Mouse (Mus musculus) neural tube, embryonic 11.5 days (tissue): ENCODE measurements around the gene Zfp334. TPM values are rescaled to one million over a fixed set of nuclear protein-coding genes. Genes with fewer than 3 reads are reported as not detected.

Source experiments
- ATAC-seq: fragments of 200-750 bp; cut with Nextera tagmentation; 2 replicates; pipeline ENCODE4 v1.8.0; 2017; ENCODE audit warnings: moderate number of reproducible peaks, mild to moderate bottlenecking, moderate TSS enrichment, moderate library complexity; ENCODE audit not compliant: insufficient read depth, low FRiP score, low TSS enrichment
- DNase-seq: peaks from one replicate; pipeline ENCODE4 v3.0.0-alpha.2; 2015; ENCODE audit warnings: low spot score
- H3K27ac ChIP-seq: fragments of 300-500 bp; sonication (generic); 2 replicates; pipeline ENCODE4 v1.5.1; 2014; ENCODE audit warnings: low read depth, mild to moderate bottlenecking, low read length
- H3K27me3 ChIP-seq: fragments of 300-500 bp; sonication (generic); 2 replicates; pipeline ENCODE4 v1.6.1; 2014; ENCODE audit warnings: mild to moderate bottlenecking, low read length, mixed read lengths; ENCODE audit not compliant: control insufficient read depth, insufficient read depth
- H3K36me3 ChIP-seq: fragments of 300-500 bp; sonication (generic); 2 replicates; pipeline ENCODE4 v1.6.1; 2014; ENCODE audit warnings: mild to moderate bottlenecking, low read length, moderate library complexity, mixed read lengths; ENCODE audit not compliant: control insufficient read depth, insufficient read depth
- H3K4me1 ChIP-seq: fragments of 300-500 bp; sonication (generic); 2 replicates; pipeline ENCODE4 v1.6.1; 2014; ENCODE audit warnings: low read length, mixed read lengths; ENCODE audit not compliant: control insufficient read depth, insufficient read depth
- H3K4me2 ChIP-seq: fragments of 300-500 bp; sonication (generic); 2 replicates; pipeline ENCODE4 v1.6.1; 2014; ENCODE audit warnings: low read depth, mild to moderate bottlenecking, moderate library complexity
- H3K4me3 ChIP-seq: fragments of 300-500 bp; sonication (generic); 2 replicates; pipeline ENCODE4 v1.5.1; 2014; ENCODE audit warnings: low read depth, low read length
- H3K9ac ChIP-seq: fragments of 300-500 bp; sonication (generic); 2 replicates; pipeline ENCODE4 v1.6.1; 2014; ENCODE audit warnings: mild to moderate bottlenecking, low read length
- H3K9me3 ChIP-seq: fragments of 300-500 bp; sonication (generic); 2 replicates; pipeline ENCODE4 v1.6.1; 2016; ENCODE audit warnings: low read length; ENCODE audit not compliant: control insufficient read depth
- WGBS: fragments of 180-500 bp; shearing (Covaris S2); extraction: QIAGEN DNeasy Blood & Tissue Kit; methylation state at CpG from one replicate; pipeline ENCODE4 v1.1.7; 2014; 5-methylcytosine and 5-hydroxymethylcytosine counted together
- polyA plus RNA-seq: library from polyadenylated mRNA; unstranded; fragments of >200 nt; fragmentation: Nextera tagmentation; extraction: Ambion mirVana; gene quantifications from 2 replicates; pipeline ENCODE4 v1.2.1, GENCODE M21; 2014

The Zfp334 gene
- polyA plus RNA-seq, 1 experiment from 2014 or later = 23.0 TPM

GRCm38 (mm10) chr2:165391561-165391960 lies 3.5 kb upstream of the Zfp334 start:
- Histone ChIP-seq H3K9ac (no peak overlapping the region), H3K27me3 (no peaks in the 10 kb centered on the region), H3K9me3 (no peaks in the 10 kb centered on the region), H3K4me2 (no peak overlapping the region), H3K4me1 (peaks cover 6% of the 10 kb centered on the region), H3K36me3 (no peaks in the 10 kb centered on the region), H3K27ac (no peak overlapping the region), H3K4me3 (no peak overlapping the region)
- DNase-seq (peak; percentile 69), ATAC-seq (no peak)
- 19% methylated on average over 8 of the region's 8 CpGs for whole genome bisulfite sequencing

- Histone ChIP-seq H3K36me3 (peaks cover 10% of the 10 kb centered on the region), H3K9ac (no peak overlapping the region), H3K27ac (no peak overlapping the region), H3K9me3 (no peaks in the 10 kb centered on the region), H3K27me3 (no peaks in the 10 kb centered on the region), H3K4me3 (no peak overlapping the region), H3K4me2 (no peak overlapping the region), H3K4me1 (peaks cover 5% of the 10 kb centered on the region)
- ATAC-seq (no peak), DNase-seq (no peak)
- 84% methylated on average over 6 of the region's 6 CpGs for WGBS
Observed at GRCm38 (mm10) chr2:165389299-165389952, 1.4 kb upstream of the Zfp334 start.

GRCm38 (mm10) chr2:165387370-165387769 lies 689 bp downstream of the Zfp334 start:
- peak overlapping the region; percentile 62 for H3K4me2 ChIP-seq
- WGBS = 10% methylated on average over 4 of the region's 4 CpGs

GRCm38 (mm10) chr2:165380050-165380449 lies 8.0 kb downstream of the Zfp334 start:
- ATAC-seq = no peak
- no peak for DNase-seq
- Histone ChIP-seq H3K4me3 (no peak overlapping the region), H3K36me3 (peaks cover 59% of the 10 kb centered on the region), H3K9ac (no peak overlapping the region), H3K27me3 (no peaks in the 10 kb centered on the region), H3K27ac (no peak overlapping the region), H3K4me2 (no peak overlapping the region), H3K9me3 (no peaks in the 10 kb centered on the region), H3K4me1 (no peaks in the 10 kb centered on the region)
- 96% methylated on average over 25 of the region's 25 CpGs for WGBS

More at GRCm38 (mm10) chr2:165387370-165387769, 689 bp downstream of the Zfp334 start:
- no peak; the same call in 1 of the 2 replicates for ATAC-seq
- Histone ChIP-seq H3K4me3 (peak overlapping the region; percentile 79), H3K36me3 (peaks cover 29% of the 10 kb centered on the region), H3K4me1 (peaks cover 5% of the 10 kb centered on the region), H3K27ac (peak overlapping the region; percentile 82), H3K9ac (peak overlapping the region; percentile 88), H3K9me3 (no peaks in the 10 kb centered on the region), H3K27me3 (no peaks in the 10 kb centered on the region)
- DNase-seq = no peak

GRCm38 (mm10) chr2:165376001-165376400 lies 12.1 kb downstream of the Zfp334 start:
- Histone ChIP-seq H3K27me3 (no peaks in the 10 kb centered on the region), H3K9me3 (no peaks in the 10 kb centered on the region), H3K4me2 (no peak overlapping the region), H3K4me3 (no peak overlapping the region), H3K4me1 (no peaks in the 10 kb centered on the region), H3K27ac (no peak overlapping the region), H3K36me3 (peaks cover 26% of the 10 kb centered on the region), H3K9ac (no peak overlapping the region)
- ATAC-seq (no peak), DNase-seq (no peak)
- WGBS = 74% methylated on average over 4 of the region's 4 CpGs

GRCm38 (mm10) chr2:165375478-165375877 lies 12.6 kb downstream of the Zfp334 start:
- Histone ChIP-seq H3K9ac (no peak overlapping the region), H3K9me3 (no peaks in the 10 kb centered on the region), H3K27me3 (no peaks in the 10 kb centered on the region), H3K4me2 (no peak overlapping the region), H3K4me3 (no peak overlapping the region), H3K36me3 (peaks cover 21% of the 10 kb centered on the region), H3K27ac (no peak overlapping the region), H3K4me1 (no peaks in the 10 kb centered on the region)
- 84% methylated on average over 5 of the region's 5 CpGs for WGBS
- no peak for DNase-seq
- ATAC-seq = no peak

- Histone ChIP-seq H3K27me3 (no peaks in the 10 kb centered on the region), H3K4me1 (peaks cover 5% of the 10 kb centered on the region; the same call in 1 of the 2 replicates), H3K4me3 (no peak overlapping the region), H3K4me2 (no peak overlapping the region), H3K9ac (no peak overlapping the region), H3K36me3 (peaks cover 3% of the 10 kb centered on the region), H3K9me3 (no peaks in the 10 kb centered on the region), H3K27ac (no peak overlapping the region)
- ATAC-seq = no peak
- 32% methylated on average over 3 of the region's 3 CpGs for WGBS
- DNase-seq = peak; percentile 35
Observed at GRCm38 (mm10) chr2:165371066-165371465, 17.0 kb downstream of the Zfp334 start.

GRCm38 (mm10) chr2:165370348-165370747 lies 17.7 kb downstream of the Zfp334 start:
- WGBS = 84% methylated on average over 3 of the region's 3 CpGs
- DNase-seq (no peak), ATAC-seq (no peak)
- Histone ChIP-seq H3K9me3 (no peaks in the 10 kb centered on the region), H3K4me3 (no peak overlapping the region), H3K27ac (no peak overlapping the region), H3K9ac (no peak overlapping the region), H3K4me1 (peaks cover 5% of the 10 kb centered on the region; the same call in 1 of the 2 replicates), H3K36me3 (peaks cover 3% of the 10 kb centered on the region), H3K27me3 (no peaks in the 10 kb centered on the region), H3K4me2 (no peak overlapping the region)

GRCm38 (mm10) chr2:165368496-165368895 lies 19.6 kb downstream of the Zfp334 start, which contains the start of gene Zfp663:
Gene Zfp663 (minus strand): TSS chr2:165368729.
- H3K27me3 ChIP-seq = no peaks in the 10 kb centered on the region
- peak within 1 kb of the TSS; percentile 47; the same call in 1 of the 2 replicates for H3K27ac ChIP-seq
- H3K36me3 ChIP-seq = no peaks in the 10 kb centered on the region
- H3K4me2 ChIP-seq = peak within 1 kb of the TSS; percentile 77
- peak; percentile 49 for ATAC-seq
- WGBS = under 1% methylated on average over 27 of the region's 27 CpGs
- H3K9ac ChIP-seq = peak within 1 kb of the TSS; percentile 65
- peak within 1 kb of the TSS; percentile 41 for H3K4me3 ChIP-seq
- peak; percentile 83 for DNase-seq
- H3K9me3 ChIP-seq = no peaks in the 10 kb centered on the region
- H3K4me1 ChIP-seq = peaks cover 5% of the 10 kb centered on the region; the same call in 1 of the 2 replicates
